In the genomic region with DNA sequence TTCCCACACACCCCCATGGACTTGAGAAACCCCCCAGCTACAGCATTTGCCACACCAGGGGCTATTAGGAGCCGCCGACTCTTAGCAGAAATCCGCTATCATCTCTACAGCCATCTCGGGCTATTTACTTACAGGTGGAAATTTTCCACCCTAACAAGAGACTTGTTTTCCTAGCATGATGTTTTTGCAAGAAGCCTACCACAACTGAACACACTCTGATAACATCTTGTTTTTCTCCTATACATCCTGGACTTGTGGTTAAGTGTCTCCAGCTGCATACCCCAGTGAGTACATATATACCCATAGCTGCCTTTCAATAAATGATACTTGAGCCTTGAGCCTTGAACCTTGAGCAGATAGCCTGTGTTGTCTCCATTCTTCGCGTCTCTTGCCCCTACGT, we compare ENCODE assay signal across 14 mouse cellular contexts.
"Had no signal": no experiment of that assay in that cellular context is flagged by ENCODE, and none has a peak within 500 bp of the region (broad histone marks: within the 10 kb centered on the region; RNA-seq: fewer than 3 reads in every experiment).

No protein-coding gene starts in this region.

- H3K4me1 ChIP-seq: neural tube, embryonic 12.5 days; neural tube, embryonic 13.5 days; neural tube, embryonic 15.5 days; stomach, embryonic 15.5 days had no signal

- H3K27ac ChIP-seq: neural tube, embryonic 12.5 days; neural tube, embryonic 13.5 days; neural tube, embryonic 15.5 days; stomach, embryonic 15.5 days; stomach, postnatal 0 days had no signal

- H3K4me3 ChIP-seq: neural tube, embryonic 12.5 days; neural tube, embryonic 13.5 days; neural tube, embryonic 15.5 days; stomach, embryonic 15.5 days had no signal

- H3K27me3 ChIP-seq: neural tube, embryonic 12.5 days; neural tube, embryonic 13.5 days; neural tube, embryonic 15.5 days; stomach, embryonic 15.5 days had no signal

- DNase-seq: retina, postnatal 1 day; right cerebral cortex, adult 18-20 months; right cerebral cortex, postnatal 14 days; right cerebral cortex, postnatal 25 days; right cerebral cortex, postnatal 4 days; spleen, adult 18-20 months; thymus, adult 18-20 months; thymus, postnatal 25 days; thymus, postnatal 4 days had no signal

- H3K36me3 ChIP-seq: neural tube, embryonic 12.5 days; neural tube, embryonic 13.5 days; neural tube, embryonic 15.5 days; stomach, embryonic 15.5 days had no signal
